ENCODE assay signal across 13 mouse cellular contexts in the genomic region with DNA sequence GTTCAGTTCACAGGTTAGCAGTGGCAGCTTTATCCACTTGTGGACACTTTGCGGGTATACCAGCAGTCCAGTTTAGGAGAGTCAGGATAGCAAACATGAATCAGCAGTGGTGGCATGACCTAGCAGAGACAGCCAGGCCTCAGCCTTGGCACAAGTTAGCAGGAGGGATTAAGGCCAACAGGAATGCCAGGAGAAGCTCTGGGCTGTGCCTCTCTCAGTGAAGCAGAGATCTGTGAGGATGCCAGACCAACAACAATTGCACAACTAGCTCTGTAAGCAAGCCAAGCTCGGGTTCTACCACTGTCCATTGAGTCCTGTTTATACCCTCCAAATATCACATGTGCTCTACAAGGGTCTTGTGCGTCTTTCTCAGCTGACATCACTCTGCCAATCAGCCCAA. TPM values are rescaled to one million over a fixed set of nuclear protein-coding genes. Genes with fewer than 3 reads are reported as not detected.
A peak's percentile ranks its signal among the peaks of the same experiment; 100 is the strongest.
DNase-seq lines count a peak whose midpoint lies in the region.
"Had no signal": no experiment of that assay in that cellular context is flagged by ENCODE, and none has a peak within 500 bp of the region (broad histone marks: within the 10 kb centered on the region; RNA-seq: fewer than 3 reads in every experiment).

No protein-coding gene starts in this region.

- intact Hi-C loops in heart, postnatal 25 days (cut with DNase I) = no loop called here

- DNase-seq in heart, adult 18-20 months = peak; percentile 54 to 75
- DNase-seq in heart, postnatal 25 days (ENCODE audit: low spot score) = no peak
- DNase-seq in urinary bladder, postnatal 14 days (ENCODE audit: low spot score) = peak; percentile 10
- no peak for DNase-seq in urinary bladder, postnatal 25 days (ENCODE audit: low spot score)
- DNase-seq in fibroblast of lung, adult 2 months (ENCODE audit: low read depth) = peak; percentile 58
- no peak for DNase-seq in left cerebral cortex, adult 8-10 months (ENCODE audit: low spot score in 2 of 2)
- DNase-seq in kidney, postnatal 10 days = no peak
- DNase-seq: lung, embryonic 14.5 days; right cerebral cortex, postnatal 25 days; thymus, adult 18-20 months had no signal

RNA-seq across cellular contexts. Expression of a gene that starts 13.9 kb away (rescaled TPM):
- total RNA-seq in heart, adult 18-20 months (2021) = 1 to 10 TPM; 2.3 to 5.1 TPM
- 1 to 10 TPM; 4.6 to 6.8 TPM for total RNA-seq in heart, postnatal 25 days (2021)
- total RNA-seq in left cerebral cortex, adult 8-10 months (2022) = 1 to 10 TPM; 1.9 to 3.3 (median 2.6) TPM

RNA-seq across cellular contexts. Expression of a gene that starts 57.5 kb away (rescaled TPM):
- total RNA-seq in heart, adult 18-20 months (2021) = not detected
- not detected for total RNA-seq in heart, postnatal 25 days (2021)
- not detected for total RNA-seq in left cerebral cortex, adult 8-10 months (2022)
- total RNA-seq: layer of hippocampus, adult 2 months; megakaryocyte, adult 5-6 weeks; neutrophil, adult 5-6 weeks had no signal

Comparison
In these comparisons a context has a peak if more than half of its experiments do, and no peak if none do; other contexts are left out.
1. DNase-seq: peak in heart, adult 18-20 months (2 of 2), urinary bladder, postnatal 14 days (single experiment) and fibroblast of lung, adult 2 months (single experiment); none in heart, postnatal 25 days (single experiment), urinary bladder, postnatal 25 days (single experiment), left cerebral cortex, adult 8-10 months (0 of 2) and kidney, postnatal 10 days (single experiment).